In genomic region chr11:88028193-88028684, GRCm38 (mm10) we compare ENCODE assay signal across 9 mouse cellular contexts. TPM values are rescaled to one million over a fixed set of nuclear protein-coding genes. Genes with fewer than 3 reads are reported as not detected.
DNase-seq lines count a peak whose midpoint lies in the region; ATAC-seq lines count a peak whose summit lies in the region.
"Had no signal": no experiment of that assay in that cellular context is flagged by ENCODE, and none has a peak within 500 bp of the region (broad histone marks: within the 10 kb centered on the region; RNA-seq: fewer than 3 reads in every experiment).

No protein-coding gene starts in this region.

- H3K4me2 ChIP-seq in hindbrain, embryonic 12.5 days (replicated peaks): no peak overlapping the region
- peak overlapping the region; percentile 16; the same call in 1 of the 2 replicates for H3K4me2 ChIP-seq in forebrain, embryonic 11.5 days (ENCODE audit: low read depth, low read length, severe bottlenecking)
- H3K4me2 ChIP-seq: embryonic facial prominence, embryonic 15.5 days had no signal

- H3K9ac ChIP-seq in hindbrain, embryonic 12.5 days: no peak overlapping the region
- peak overlapping the region; percentile 27; the same call in 1 of the 2 replicates for H3K9ac ChIP-seq in forebrain, embryonic 11.5 days (ENCODE audit: low read length)
- H3K9ac ChIP-seq: embryonic facial prominence, embryonic 15.5 days had no signal

- intact Hi-C loops in left cerebral cortex, postnatal 14 days (cut with DNase I): no loop called here

- ATAC-seq in hindbrain, embryonic 12.5 days (ENCODE audit: low FRiP score): no peak
- peak; percentile 71 for ATAC-seq in forebrain, embryonic 11.5 days (replicated peaks; ENCODE audit: low FRiP score)
- no peak for ATAC-seq in megakaryocyte progenitor cell, adult 5-6 weeks (replicated peaks; ENCODE audit: poor library complexity)

- 9% methylated on average over 16 of the region's 16 CpGs for WGBS in hindbrain, embryonic 10.5 days
- whole genome bisulfite sequencing in hindbrain, embryonic 12.5 days: 7% methylated on average over 16 of the region's 16 CpGs
- 1% methylated on average over 16 of the region's 16 CpGs for WGBS in forebrain, embryonic 11.5 days

- H3K4me1 ChIP-seq in hindbrain, embryonic 10.5 days (replicated peaks): peaks cover 27% of the 10 kb centered on the region
- H3K4me1 ChIP-seq in hindbrain, embryonic 12.5 days: peaks cover 14% of the 10 kb centered on the region
- peaks cover 6% of the 10 kb centered on the region for H3K4me1 ChIP-seq in forebrain, embryonic 11.5 days (replicated peaks; ENCODE audit: control insufficient read depth, insufficient read depth, low read length)
- H3K4me1 ChIP-seq: embryonic facial prominence, embryonic 15.5 days had no signal

- H3K27ac ChIP-seq in hindbrain, embryonic 10.5 days: peak overlapping the region; percentile 68
- H3K27ac ChIP-seq in hindbrain, embryonic 12.5 days: no peak overlapping the region
- peak overlapping the region; percentile 50; the same call in 1 of the 2 replicates for H3K27ac ChIP-seq in forebrain, embryonic 11.5 days (ENCODE audit: low read depth, low read length)
- H3K27ac ChIP-seq: embryonic facial prominence, embryonic 15.5 days had no signal

- H3K4me3 ChIP-seq in hindbrain, embryonic 10.5 days: no peak overlapping the region
- no peak overlapping the region for H3K4me3 ChIP-seq in hindbrain, embryonic 12.5 days
- H3K4me3 ChIP-seq in forebrain, embryonic 11.5 days (ENCODE audit: low read depth, low read length): no peak overlapping the region
- H3K4me3 ChIP-seq: embryonic facial prominence, embryonic 15.5 days had no signal

- H3K27me3 ChIP-seq in hindbrain, embryonic 10.5 days (ENCODE audit: insufficient read depth, poor library complexity, severe bottlenecking): no peaks in the 10 kb centered on the region
- H3K27me3 ChIP-seq in hindbrain, embryonic 12.5 days: no peaks in the 10 kb centered on the region
- H3K27me3 ChIP-seq in forebrain, embryonic 11.5 days (ENCODE audit: control insufficient read depth, insufficient read depth, low read length): no peaks in the 10 kb centered on the region
- H3K27me3 ChIP-seq: embryonic facial prominence, embryonic 15.5 days had no signal

- no peaks in the 10 kb centered on the region for H3K36me3 ChIP-seq in hindbrain, embryonic 10.5 days
- H3K36me3 ChIP-seq in hindbrain, embryonic 12.5 days: no peaks in the 10 kb centered on the region
- no peaks in the 10 kb centered on the region for H3K36me3 ChIP-seq in forebrain, embryonic 11.5 days (ENCODE audit: control insufficient read depth, insufficient read depth, low read length)
- H3K36me3 ChIP-seq: embryonic facial prominence, embryonic 15.5 days had no signal

- peak; percentile 34 for DNase-seq in hindbrain, embryonic 10.5 days (ENCODE audit: low spot score)
- DNase-seq in forebrain, embryonic 11.5 days (ENCODE audit: low spot score): peak; percentile 69
- peak; percentile 52 to 61 for DNase-seq in left cerebral cortex, postnatal 14 days (ENCODE audit: low spot score in 2 of 2)
- DNase-seq in right cerebral cortex, postnatal 25 days: peak; percentile 59
- DNase-seq in adrenal gland, postnatal 10 days: no peak
- DNase-seq in lung, postnatal 36 days: no peak

- no peaks in the 10 kb centered on the region for H3K9me3 ChIP-seq in hindbrain, embryonic 10.5 days
- H3K9me3 ChIP-seq in hindbrain, embryonic 12.5 days (replicated peaks): no peaks in the 10 kb centered on the region
- H3K9me3 ChIP-seq in forebrain, embryonic 11.5 days (ENCODE audit: control insufficient read depth, low read length): no peaks in the 10 kb centered on the region
- H3K9me3 ChIP-seq: embryonic facial prominence, embryonic 15.5 days had no signal

RNA-seq across cellular contexts. Expression of gene Srsf1, which starts 18.9 kb away (rescaled TPM):
- 337 and 377 TPM in 2 replicates for polyA plus RNA-seq in hindbrain, embryonic 10.5 days (2016; fragmentation: Nextera tagmentation; extraction: Ambion mirVana)
- polyA plus RNA-seq in hindbrain, embryonic 12.5 days (2016; fragmentation: Nextera tagmentation; extraction: Ambion mirVana): 468 and 477 TPM in 2 replicates
- polyA plus RNA-seq in forebrain, embryonic 11.5 days (2014; fragmentation: Nextera tagmentation; extraction: Ambion mirVana): 559 and 563 TPM in 2 replicates
- 100 to 1,000 TPM; 171 to 177 TPM for total RNA-seq in left cerebral cortex, postnatal 14 days (2021)
- 100 to 1,000 TPM; 198 to 256 TPM for total RNA-seq in adrenal gland, postnatal 10 days (2021)
- total RNA-seq in megakaryocyte progenitor cell, adult 5-6 weeks (2015): 257 and 278 TPM in 2 replicates
- total RNA-seq in megakaryocyte progenitor cell, adult 5-6 weeks (2017): 528 and 695 TPM in 2 replicates

RNA-seq across cellular contexts. Expression of gene Vezf1, which starts 39.8 kb away (rescaled TPM):
- polyA plus RNA-seq in hindbrain, embryonic 10.5 days (2016; fragmentation: Nextera tagmentation; extraction: Ambion mirVana): 64.7 and 64.8 TPM in 2 replicates
- polyA plus RNA-seq in hindbrain, embryonic 12.5 days (2016; fragmentation: Nextera tagmentation; extraction: Ambion mirVana): 75.1 and 79.0 TPM in 2 replicates
- polyA plus RNA-seq in forebrain, embryonic 11.5 days (2014; fragmentation: Nextera tagmentation; extraction: Ambion mirVana): 84.8 and 87.7 TPM in 2 replicates
- total RNA-seq in left cerebral cortex, postnatal 14 days (2021): 10 to 100 TPM; 24.4 to 25.3 TPM
- 10 to 100 TPM; 37.8 to 41.3 TPM for total RNA-seq in adrenal gland, postnatal 10 days (2021)
- 37.5 and 41.8 TPM in 2 replicates for total RNA-seq in megakaryocyte progenitor cell, adult 5-6 weeks (2015)
- 16.2 and 18.8 TPM in 2 replicates for total RNA-seq in megakaryocyte progenitor cell, adult 5-6 weeks (2017)

RNA-seq across cellular contexts. Expression of gene Dynll2, which starts 40.9 kb away (rescaled TPM):
- 29.4 and 39.9 TPM in 2 replicates for polyA plus RNA-seq in hindbrain, embryonic 10.5 days (2016; fragmentation: Nextera tagmentation; extraction: Ambion mirVana)
- 39.9 and 44.8 TPM in 2 replicates for polyA plus RNA-seq in hindbrain, embryonic 12.5 days (2016; fragmentation: Nextera tagmentation; extraction: Ambion mirVana)
- 19.1 and 21.3 TPM in 2 replicates for polyA plus RNA-seq in forebrain, embryonic 11.5 days (2014; fragmentation: Nextera tagmentation; extraction: Ambion mirVana)
- total RNA-seq in left cerebral cortex, postnatal 14 days (2021): 100 to 1,000 TPM; 424 to 478 TPM
- 100 to 1,000 TPM; 124 to 136 TPM for total RNA-seq in adrenal gland, postnatal 10 days (2021)
- total RNA-seq in megakaryocyte progenitor cell, adult 5-6 weeks (2015): 11.1 and 12.8 TPM in 2 replicates
- total RNA-seq in megakaryocyte progenitor cell, adult 5-6 weeks (2017): 9.7 and 18.0 TPM in 2 replicates

Comparison
In these comparisons a context has a peak if more than half of its experiments do, and no peak if none do; other contexts are left out.
1. DNase-seq: peak in hindbrain, embryonic 10.5 days (single experiment), forebrain, embryonic 11.5 days (single experiment), left cerebral cortex, postnatal 14 days (2 of 2) and right cerebral cortex, postnatal 25 days (single experiment); none in adrenal gland, postnatal 10 days (single experiment) and lung, postnatal 36 days (single experiment).
2. RNA of gene Dynll2, which starts 40.9 kb away (total RNA-seq): 424 to 478 TPM in left cerebral cortex, postnatal 14 days and 124 to 136 TPM in adrenal gland, postnatal 10 days; 9.7 to 18.0 TPM in megakaryocyte progenitor cell, adult 5-6 weeks; every median in the first group is over 4 times any median in the second.